Mouse (Mus musculus): ENCODE results near the gene Fbxw27. TPM values are rescaled to one million over a fixed set of nuclear protein-coding genes. Genes with fewer than 3 reads are reported as not detected.
"Not testable (repeated sequence)": the region's sequence is repeated elsewhere in the genome, so short reads cannot be mapped to it uniquely, and the experiment has no call there.

Gene Fbxw27
- not detected for total RNA-seq (2021)
- long read RNA-seq, experiment 1: 0 reads
- long read RNA-seq, experiment 2: 0 reads

DNA sequence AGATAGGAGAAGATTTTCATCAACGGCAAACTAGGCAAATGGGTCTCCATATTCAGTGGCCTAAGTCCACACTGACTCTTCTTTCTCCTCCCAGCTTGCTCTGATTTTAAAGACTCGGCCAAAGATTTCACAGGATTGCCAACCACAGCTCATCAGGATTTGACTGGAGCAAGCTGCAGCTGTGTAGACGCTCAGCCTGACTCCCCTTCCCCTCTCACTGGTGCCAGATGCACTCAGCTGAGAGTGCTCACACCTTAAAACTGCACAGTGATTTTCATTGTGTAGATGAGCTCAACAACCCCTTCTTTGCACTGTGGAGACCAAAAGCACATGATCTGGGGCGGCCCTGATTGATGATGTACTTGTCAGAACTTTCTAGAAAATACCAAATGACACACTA is at the start of gene Fbxw27:
Gene Fbxw27, minus strand, starts transcription at position 101 of the 400 bp plus-strand sequence.
- intact Hi-C loops (cut with DNase I): not testable (repeated sequence)

DNA sequence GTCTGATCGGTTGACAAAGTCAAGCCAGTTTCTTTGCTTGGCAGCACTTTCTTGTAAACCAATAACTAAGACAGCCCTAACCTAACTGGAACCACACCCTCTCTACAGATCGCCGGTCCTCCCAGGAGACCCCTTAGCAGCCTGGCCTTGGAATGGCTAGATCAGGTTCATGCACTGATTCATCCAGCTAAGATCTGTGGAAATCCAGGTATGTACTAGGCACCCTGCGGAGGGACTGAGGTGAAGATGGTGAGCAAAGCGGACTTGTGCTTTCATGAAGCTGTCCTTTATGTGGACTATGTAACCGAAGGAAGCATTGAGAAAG is 42.6 kb upstream of the Fbxw27 start:
- intact Hi-C loops (cut with DNase I): no loop called here
- H3K27ac ChIP-seq: peak overlapping the region; percentile 85
- peak overlapping the region; percentile 82 for H3K4me3 ChIP-seq
- no peak for TF ChIP-seq CTCF (IDR thresholded peaks at IDR 0.05)
- no peak for DNase-seq

More for the DNA sequence above, at the start of gene Fbxw27:
- H3K4me3 ChIP-seq, DNase-seq, H3K27ac ChIP-seq: not testable (repeated sequence)

DNA sequence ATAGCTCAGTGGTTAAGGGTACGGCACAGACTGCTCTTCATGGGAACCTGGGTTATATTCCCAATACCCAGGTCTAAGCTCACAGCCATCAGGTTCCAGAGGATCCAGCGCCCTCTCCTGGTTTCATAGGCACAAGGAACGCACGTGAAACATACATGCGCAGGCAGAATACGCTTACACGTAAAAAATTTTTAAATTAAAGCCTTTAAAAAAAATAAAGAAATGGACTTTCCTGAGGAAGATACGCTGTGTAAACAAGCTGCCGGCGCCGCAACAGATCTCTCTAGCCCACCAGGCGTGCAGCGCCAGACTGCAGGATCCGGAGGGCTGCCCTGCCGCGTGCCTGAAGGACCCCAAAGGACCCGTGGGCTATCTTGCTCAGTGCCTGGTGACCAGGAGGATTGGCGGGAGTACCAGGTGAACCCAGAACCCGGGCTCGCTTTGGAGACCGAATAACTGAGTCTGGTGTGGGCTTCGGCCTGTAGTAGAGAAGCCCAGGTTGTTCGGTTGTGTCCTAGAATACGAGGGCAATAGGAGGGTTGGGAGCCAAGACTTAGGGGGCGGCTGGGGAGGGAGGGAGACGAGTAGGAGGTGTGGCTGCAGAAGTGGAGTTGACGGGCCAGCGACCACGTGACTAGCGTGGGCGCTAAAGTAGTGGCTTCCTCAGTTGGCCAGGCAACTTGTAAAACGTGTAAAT is 42.1 kb upstream of the Fbxw27 start, which contains the start of gene Nme6:
Gene Nme6, plus strand, starts transcription at position 359 of the 697 bp plus-strand sequence.
- peak; percentile 89 for DNase-seq
- Histone ChIP-seq H3K27ac (peak within 1 kb of the TSS; percentile 85), H3K4me3 (peak within 1 kb of the TSS; percentile 82)
- intact Hi-C loops (cut with DNase I): no loop called here
- peak; percentile 79 for TF ChIP-seq CTCF (IDR thresholded peaks at IDR 0.05)

DNA sequence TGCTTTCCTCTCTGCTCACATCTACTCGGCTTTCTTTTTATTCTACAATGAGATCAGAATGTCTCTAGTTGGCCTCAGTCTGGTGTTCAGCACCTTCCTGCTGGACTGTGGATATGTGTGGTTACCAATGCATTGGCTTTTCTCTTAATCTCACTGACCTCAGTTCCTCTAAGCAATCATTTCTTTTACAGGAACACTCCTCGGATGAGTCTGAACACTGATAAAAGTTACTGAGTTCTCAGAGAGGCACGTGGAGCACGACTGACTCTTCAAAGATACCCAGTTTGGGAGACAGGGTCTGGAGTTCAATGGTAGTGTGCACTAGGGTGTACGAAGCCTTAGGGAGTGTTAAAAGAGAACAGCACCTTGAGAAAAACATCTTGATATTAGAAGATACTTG is 35.7 kb upstream of the Fbxw27 start:
- no peak overlapping the region for H3K27ac ChIP-seq
- H3K4me3 ChIP-seq: no peak overlapping the region
- TF ChIP-seq CTCF (IDR thresholded peaks at IDR 0.05): no peak
- intact Hi-C loops (cut with DNase I): no loop called here
- DNase-seq: no peak

DNA sequence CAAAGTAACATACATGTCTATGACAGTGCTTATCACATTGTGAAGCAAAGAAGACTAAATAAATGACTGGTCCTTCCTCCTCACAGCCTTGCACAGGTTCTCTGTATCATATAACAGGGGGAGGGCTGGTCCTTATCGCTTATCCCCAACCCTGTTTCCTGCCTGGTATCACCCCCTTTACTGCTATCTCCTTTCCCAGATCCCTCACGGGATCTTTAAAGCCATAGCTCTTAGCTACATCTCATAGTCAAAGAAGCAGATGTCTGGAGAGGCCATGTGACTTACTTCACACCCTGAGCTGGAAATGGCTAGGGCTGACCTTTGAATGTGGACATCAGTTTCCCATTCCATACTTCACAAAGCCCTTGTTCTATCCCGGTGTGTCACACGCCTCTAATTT is 35.3 kb upstream of the Fbxw27 start:
- no peak for TF ChIP-seq CTCF (IDR thresholded peaks at IDR 0.05)
- intact Hi-C loops (cut with DNase I): no loop called here
- no peak overlapping the region for H3K27ac ChIP-seq

DNA sequence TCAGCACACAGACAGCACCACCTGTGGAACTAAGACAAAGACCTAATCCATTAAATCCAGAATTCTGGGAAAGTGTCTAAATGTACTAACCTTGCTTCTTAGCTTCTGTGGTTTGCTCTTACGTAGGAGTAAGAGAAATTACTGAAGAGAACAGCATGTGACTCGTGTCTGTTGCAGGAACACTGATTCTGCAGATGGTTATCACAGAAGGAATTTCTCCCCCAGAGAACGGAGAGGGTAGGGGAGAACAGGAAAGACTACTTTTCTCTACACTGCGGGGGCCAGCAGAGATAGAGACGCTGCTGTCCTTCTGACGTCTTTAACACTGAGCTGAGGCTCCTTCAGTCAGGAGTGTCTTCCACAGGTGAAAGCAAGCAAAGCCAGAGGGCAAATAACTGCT is 25.9 kb upstream of the Fbxw27 start:
- intact Hi-C loops (cut with DNase I): no loop called here
- H3K4me3 ChIP-seq: no peak overlapping the region
- DNase-seq: no peak
- no peak for TF ChIP-seq CTCF (IDR thresholded peaks at IDR 0.05)
- H3K27ac ChIP-seq: no peak overlapping the region

More for the DNA sequence above, 35.3 kb upstream of the Fbxw27 start:
- no peak overlapping the region for H3K4me3 ChIP-seq
- DNase-seq: no peak

DNA sequence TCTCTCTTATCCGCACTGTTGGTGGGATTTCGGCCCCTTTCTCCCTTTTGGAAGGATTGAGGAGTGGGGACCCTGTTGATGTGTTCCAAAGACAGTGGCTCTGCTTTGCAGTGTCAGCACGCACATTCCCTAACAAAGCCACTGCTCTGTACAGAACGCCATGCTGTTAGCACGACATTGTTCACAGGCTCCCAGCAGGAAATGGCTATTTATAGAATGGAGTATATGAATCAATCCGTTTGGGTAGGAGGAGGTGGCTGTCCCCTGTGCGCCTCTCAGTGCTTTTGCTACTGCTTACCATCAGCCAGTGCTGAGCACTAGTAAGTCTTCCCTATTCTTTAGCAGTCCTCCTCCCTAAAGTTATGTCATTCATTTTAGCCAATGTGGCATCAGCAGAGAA is 23.0 kb upstream of the Fbxw27 start:
- no peak for DNase-seq

DNA sequence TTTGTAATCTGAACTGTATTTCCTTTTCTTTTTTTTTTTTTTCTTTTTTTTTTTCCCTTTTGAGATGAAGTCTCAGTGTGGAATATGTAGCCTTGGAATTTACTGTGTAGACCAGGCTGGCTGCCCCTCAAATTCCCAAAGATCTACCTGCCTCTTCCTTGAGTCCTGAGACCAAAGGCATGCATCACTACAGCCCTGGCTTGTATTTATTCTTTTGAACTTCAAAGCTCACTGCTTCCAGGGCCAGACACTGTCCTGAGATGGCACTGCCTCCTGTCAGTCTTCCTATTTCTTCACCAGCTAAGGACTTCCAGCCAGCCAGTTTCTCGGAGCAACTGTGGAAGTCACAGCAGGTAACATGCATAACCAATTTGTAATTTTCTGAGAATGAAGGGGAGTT is 21.5 kb upstream of the Fbxw27 start, which contains the start of gene Spink8:
Gene Spink8, plus strand, starts transcription at position 301 of the 400 bp plus-strand sequence.
- no peak within 1 kb of the TSS for H3K4me3 ChIP-seq
- intact Hi-C loops (cut with DNase I): no loop called here
- DNase-seq: no peak
- H3K27ac ChIP-seq: no peak within 1 kb of the TSS
- no peak for TF ChIP-seq CTCF (IDR thresholded peaks at IDR 0.05)

More for the DNA sequence above, 23.0 kb upstream of the Fbxw27 start:
- intact Hi-C loops (cut with DNase I): no loop called here
- no peak for TF ChIP-seq CTCF (IDR thresholded peaks at IDR 0.05)
- Histone ChIP-seq H3K4me3 (no peak overlapping the region), H3K27ac (no peak overlapping the region)

DNA sequence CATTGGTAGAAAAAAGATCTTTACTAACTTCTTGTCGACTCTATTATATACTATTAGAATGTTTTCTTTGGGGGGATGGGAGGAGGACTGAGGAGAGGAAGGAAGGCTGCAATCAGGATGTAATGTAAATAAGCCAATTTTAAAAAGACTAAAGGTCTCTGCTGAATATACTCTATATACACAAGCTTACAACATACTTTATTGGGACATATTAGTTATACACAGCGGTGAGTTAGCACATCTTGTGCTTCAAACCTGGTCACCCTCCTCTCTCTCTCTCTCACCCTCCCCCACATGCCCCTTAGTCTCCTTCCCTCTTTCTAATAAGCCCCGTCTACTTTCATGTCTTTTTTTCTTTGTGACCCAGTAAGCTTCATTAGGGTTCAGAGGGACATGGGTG is 17.4 kb upstream of the Fbxw27 start:
- Histone ChIP-seq H3K27ac (no peak overlapping the region), H3K4me3 (no peak overlapping the region)
- no peak for DNase-seq
- no peak for TF ChIP-seq CTCF (IDR thresholded peaks at IDR 0.05)
- intact Hi-C loops (cut with DNase I): no loop called here

DNA sequence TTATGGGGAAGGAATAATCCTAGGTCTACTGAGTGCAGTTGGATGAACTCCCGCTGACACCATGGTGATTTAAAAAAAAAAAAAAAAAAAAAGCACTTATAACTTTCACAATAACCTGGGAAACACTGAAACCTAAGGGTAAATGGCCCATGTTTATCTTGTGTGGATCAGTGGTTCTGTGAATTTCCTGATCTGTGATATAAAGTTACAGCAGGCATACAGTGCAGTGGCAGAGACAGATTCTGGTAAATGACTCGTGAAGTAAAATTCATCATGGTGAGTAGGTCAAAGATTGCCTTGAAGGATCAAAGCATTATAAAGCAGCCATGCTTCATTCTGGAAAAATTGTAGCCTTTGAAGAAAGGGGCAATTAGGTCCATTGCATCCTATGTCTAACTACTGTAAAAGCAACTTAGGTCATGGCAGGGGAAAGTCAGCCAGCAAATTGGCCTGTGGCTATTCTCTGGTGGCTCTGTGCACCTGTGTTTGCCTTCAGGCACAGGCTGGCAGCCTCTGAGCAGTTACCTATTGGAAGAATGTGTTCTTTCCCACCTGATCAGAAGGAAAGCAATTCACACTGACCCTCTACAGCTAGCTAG is 16.3 kb upstream of the Fbxw27 start:
- DNase-seq: no peak
- no peak for TF ChIP-seq CTCF (IDR thresholded peaks at IDR 0.05)
- Histone ChIP-seq H3K27ac (no peak overlapping the region), H3K4me3 (no peak overlapping the region)
- intact Hi-C loops (cut with DNase I): no loop called here

DNA sequence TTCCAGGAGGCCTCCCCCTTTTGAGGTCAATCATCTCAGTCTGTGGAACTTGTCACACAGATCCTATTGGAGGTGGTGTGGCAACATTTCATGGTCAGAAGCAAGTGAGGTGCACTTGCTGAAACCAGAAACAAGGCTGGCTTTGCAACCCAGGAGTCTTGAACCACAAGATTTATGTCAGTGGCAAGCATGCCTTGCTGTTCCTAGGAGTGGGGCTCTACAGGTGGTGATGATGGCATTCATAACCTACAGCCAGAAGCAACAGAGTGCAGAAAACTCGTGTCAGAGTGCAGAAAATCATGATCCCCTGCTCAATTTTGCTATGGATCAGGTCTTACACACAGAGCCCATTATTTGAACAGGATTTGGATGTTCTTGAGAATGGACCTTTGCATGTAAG is 15.8 kb upstream of the Fbxw27 start:
- intact Hi-C loops (cut with DNase I): no loop called here
- TF ChIP-seq CTCF (IDR thresholded peaks at IDR 0.05): no peak
- DNase-seq: no peak
- no peak overlapping the region for H3K27ac ChIP-seq
- no peak overlapping the region for H3K4me3 ChIP-seq

DNA sequence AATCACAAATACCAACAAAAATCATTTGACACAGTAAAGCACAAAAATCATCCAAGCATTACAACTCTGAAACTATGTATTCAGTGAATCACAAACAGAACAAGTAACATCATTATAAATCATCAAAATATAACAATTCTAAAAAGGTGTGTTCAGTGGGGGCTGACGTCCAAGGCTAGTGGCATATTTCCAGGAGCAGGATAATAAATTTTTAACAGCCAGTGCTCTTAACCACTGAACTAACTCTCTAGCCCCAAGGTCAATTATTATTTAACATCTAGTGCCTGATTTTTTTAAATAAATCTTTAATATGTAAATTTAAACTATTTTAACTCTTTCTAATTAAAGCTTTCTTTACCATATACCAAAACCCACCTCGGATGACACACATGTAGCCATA is 15.1 kb upstream of the Fbxw27 start:
- DNase-seq; H3K27ac ChIP-seq; H3K4me3 ChIP-seq; intact Hi-C loops (cut with DNase I): not testable (repeated sequence)

DNA sequence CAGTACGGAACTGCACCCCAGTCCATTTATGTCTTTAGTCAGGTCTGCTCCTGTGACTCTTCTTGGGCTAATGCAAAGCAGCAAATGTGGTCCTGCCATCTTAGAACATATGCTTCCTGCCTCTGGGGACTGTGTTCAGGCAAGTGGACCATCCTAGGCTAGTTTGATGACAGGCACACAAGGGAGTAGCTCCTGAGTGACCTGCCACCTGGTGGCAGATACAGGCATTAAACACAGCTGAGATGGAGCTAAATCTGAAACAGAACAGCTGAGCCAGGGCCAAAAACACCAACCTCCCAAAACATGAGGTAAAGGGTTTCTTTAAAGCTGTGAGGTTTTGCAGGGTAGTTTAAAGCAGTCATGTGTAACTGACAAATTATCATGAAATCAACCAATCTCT is 7.6 kb upstream of the Fbxw27 start:
- no peak for DNase-seq
- Histone ChIP-seq H3K4me3 (no peak overlapping the region), H3K27ac (no peak overlapping the region)
- peak; percentile 20; the same call in 1 of the 2 replicates for TF ChIP-seq CTCF (IDR thresholded peaks at IDR 0.05)
- intact Hi-C loops (cut with DNase I): no loop called here

DNA sequence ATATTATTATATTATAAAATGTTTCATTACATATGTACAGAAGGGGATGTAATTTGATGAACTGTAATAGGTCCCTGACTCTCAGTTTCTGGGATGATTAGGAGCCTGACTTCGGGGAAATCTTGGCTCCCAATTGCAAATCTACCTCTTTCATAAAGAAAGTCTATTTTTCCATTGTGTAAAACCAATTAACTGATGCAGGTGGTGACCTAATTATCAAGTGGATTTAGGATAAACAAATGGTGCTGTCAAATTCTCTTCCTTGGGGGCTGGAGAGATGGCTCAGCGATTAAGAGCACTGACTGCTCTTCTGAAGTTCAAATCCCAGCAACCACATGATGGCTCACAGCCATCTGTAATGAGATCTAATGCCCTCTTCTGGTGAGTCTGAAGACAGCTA is 5.3 kb upstream of the Fbxw27 start:
- no peak for TF ChIP-seq CTCF (IDR thresholded peaks at IDR 0.05)
- intact Hi-C loops (cut with DNase I): no loop called here

More for the DNA sequence above, 5.3 kb upstream of the Fbxw27 start:
- no peak for DNase-seq
- H3K27ac ChIP-seq: no peak overlapping the region
- H3K4me3 ChIP-seq: no peak overlapping the region

Measured in gastrocnemius, adult 2 months (tissue).